Mouse (Mus musculus) natural killer cell, adult 2 months (primary cell): ENCODE data around the gene E4f1.
"Not testable (repeated sequence)": the region's sequence is repeated elsewhere in the genome, so short reads cannot be mapped to it uniquely, and the experiment has no call there.

ENCODE experiments used
- DNase-seq, 2 experiments: peaks; one replicate each; pipeline ENCODE4 v3.0.0; 2022; ENCODE audit warnings: low spot score in 2 of 2

E4f1 gene

DNA sequence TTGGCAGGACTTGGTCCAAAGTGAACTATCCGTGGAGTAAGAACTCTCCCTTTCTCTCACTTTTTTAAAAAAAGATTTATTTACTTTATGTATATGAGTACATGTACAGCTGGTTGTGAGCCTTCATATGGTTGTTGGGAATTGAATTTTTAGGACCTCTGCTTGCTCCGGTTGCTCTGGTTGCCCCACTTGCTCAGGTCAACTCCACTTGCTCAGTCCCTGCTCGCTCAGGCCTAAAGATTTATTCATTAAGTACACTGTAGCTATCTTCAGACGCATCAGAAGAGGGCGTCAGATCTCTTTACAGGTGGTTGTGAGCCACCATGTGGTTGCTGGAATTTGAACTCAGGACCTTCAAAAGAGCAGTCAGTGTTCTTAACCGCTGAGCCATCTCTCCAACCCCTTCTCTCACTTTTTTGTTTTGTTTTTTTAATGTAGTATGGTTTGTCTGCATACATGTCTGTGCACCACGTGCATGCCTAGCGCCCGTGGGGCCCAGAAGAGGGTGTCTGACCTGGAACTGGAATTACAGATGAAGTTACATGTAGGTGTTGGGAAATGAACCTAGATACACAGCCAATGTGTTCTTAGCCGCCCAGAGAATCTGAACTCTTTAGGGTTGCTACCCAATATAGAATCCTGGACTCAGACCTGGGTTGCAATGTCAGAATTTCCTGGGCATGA is 14.4 kb downstream of the E4f1 start:
- not testable (repeated sequence) for DNase-seq

DNA sequence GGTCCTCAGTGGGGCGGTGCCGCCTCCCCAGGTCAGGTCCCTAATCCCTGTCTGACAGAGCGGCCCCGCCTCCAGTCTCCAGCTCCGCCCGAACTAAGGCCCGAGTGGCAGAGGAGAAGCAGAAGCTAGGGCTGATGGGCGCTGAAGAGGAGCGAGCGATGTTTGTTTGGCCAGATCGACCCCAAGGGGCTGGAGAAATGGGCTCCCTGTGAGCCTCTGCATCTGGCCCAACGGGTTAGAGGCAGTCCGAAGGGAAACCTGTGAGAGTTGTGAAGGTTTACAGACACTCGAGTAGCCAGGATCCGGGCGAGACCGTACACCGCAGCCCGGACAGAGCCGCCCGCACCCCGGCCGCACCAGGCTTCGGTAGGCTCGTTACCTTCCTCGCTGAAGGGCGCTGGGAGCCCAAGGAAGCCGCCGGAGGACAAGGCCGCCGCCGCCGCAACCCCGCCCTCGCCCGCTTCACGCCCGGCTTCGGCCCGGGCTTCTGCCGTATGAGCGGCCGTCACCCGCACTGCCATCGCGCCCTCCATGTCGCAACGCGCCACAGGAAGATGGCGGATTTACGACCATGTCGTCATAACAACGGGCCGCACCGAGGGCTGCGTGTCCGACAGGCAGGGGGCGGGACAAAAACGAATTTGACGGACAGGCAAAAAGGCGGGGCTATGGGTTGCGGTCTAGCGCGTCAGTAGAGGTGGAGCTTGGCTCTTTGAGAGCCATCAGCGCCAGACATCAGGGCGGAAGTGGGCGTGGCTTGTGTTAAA is 15.2 kb downstream of the E4f1 start:
- DNase-seq: peak; percentile 100

- DNase-seq: peak; percentile 23 to 45
These were observed 15.8 kb downstream of the E4f1 start for GRCm38 (mm10) chr17:24454218-24454755.

GRCm38 (mm10) chr17:24453372-24453771 is 16.7 kb downstream of the E4f1 start:
- no peak for DNase-seq

DNA sequence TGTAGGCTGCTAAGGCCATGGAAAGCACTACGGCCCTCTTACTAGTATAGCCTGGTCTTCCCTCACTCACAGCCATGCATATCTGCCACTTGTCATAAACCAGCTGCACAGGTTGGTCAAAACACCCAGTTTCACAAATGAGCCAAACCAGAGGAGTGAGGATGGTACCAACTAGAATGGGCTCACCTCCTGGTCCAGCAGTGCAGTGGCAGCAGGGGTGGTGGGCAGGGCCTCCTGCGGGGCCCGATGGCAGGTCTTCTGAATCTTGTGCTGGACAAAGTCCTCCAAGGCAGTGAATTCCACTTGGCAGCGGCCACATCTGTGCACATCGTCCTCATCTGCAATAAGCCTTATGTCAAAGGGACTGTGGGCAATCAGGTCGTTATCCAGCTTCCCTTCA is 18.9 kb downstream of the E4f1 start:
- no peak for DNase-seq

GRCm38 (mm10) chr17:24449507-24449906 is 20.6 kb downstream of the E4f1 start:
- DNase-seq: no peak

GRCm38 (mm10) chr17:24446590-24446989 is 23.5 kb downstream of the E4f1 start:
- no peak for DNase-seq

DNA sequence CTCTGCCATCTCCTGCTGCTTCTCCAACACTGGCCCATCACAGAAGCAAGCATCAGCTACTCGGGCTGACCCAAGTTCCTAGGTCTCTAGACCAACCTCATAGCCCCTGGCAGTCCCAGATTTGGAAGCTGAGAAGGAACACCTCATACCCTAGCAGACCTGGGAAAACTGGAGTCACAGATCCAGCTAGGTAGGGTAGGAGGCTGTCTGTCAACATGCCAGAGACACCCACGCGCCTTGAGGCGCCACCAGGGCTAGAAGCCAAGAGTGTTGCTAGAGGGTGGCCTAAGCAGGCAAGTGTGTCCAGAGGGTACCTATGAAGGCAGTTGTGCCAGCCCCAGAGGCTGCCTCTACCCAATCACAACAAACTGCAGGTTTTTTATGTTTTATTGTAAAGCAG is 26.7 kb downstream of the E4f1 start:
- DNase-seq: no peak

- DNase-seq: no peak
These were observed 27.4 kb downstream of the E4f1 start, which contains the start of gene Dnase1l2 for GRCm38 (mm10) chr17:24442632-24443155. Gene Dnase1l2, minus strand, starts transcription at chr17:24443105.

DNA sequence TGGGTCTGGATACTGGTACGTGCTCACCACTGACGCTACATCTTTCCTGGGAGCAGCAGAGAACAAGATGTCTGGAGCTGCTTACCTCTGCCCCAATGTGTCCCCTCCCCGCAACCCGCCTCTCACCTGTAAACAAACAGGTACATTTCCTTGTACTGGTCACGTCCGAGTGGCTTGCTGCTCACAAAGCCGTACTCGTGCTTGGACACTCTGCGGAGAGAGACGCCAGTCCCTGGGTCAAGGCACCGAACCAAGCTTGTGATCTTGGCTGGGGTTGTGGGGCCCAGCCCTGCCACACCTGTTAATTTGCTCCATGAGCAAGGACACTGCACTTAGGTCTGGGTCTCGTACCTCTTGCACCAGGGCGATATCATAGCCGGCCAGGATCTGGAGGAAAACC is 28.0 kb downstream of the E4f1 start:
- DNase-seq: no peak

GRCm38 (mm10) chr17:24441148-24441547 is 29.0 kb downstream of the E4f1 start:
- DNase-seq: no peak

DNA sequence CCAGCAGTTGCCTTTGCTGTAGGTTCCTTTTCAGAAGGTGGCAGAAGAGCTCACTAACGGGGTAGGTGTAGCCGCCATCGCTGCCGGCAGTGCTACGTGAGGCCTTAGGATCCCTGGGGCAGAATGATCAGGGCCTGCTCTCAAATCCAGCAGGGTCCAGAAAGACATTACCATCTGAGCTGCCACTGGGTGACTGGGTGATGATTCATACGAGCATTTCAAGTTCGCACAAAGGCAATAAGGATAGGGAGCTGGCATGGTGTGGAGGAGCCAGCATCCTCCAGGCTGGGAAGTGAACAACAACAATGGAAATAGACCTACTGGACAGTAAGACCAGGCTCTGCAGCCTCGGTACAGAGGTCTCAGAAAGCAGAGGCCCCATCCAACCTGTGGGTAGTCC is 29.7 kb downstream of the E4f1 start:
- no peak for DNase-seq

DNA sequence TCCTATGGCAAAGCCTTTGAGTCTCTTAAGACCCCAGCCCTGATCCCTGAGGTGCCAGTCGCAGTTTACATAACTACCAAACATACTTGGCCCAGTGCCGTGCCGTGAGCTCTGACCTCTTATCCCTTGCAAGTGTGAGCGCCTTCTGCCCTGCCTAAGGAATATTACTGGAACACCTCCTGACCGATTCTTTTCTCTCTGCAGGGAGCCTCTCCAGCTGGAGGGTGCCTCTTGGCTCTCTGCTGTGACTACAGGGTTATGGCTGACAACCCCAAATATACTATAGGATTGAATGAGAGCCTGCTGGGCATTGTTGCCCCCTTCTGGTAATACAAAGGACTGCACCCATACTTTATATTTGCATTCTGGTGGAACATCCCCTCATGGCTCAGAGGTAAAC is 33.1 kb downstream of the E4f1 start:
- peak; percentile 45 to 53 for DNase-seq

GRCm38 (mm10) chr17:24429201-24429983 is 40.7 kb downstream of the E4f1 start:
- no peak for DNase-seq

DNA sequence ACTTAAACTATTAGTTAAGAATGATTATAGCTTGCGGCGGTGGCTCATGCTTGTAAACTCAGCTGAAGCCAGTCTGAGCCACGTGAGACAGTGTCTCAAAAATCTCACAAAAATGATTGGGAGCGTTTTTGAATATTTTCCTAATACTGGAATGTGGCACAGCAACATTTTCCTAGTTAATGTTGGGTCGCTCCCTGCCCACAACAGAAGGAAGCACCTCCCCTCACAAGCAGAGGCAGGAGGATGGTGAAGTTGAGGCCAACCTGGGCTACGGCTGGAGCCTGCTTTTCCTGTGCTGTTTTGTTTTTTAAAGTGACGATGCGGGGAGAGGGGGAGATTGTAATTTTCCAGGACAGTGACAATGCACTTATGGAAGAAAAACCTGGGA is 42.9 kb downstream of the E4f1 start:
- no peak for DNase-seq

DNA sequence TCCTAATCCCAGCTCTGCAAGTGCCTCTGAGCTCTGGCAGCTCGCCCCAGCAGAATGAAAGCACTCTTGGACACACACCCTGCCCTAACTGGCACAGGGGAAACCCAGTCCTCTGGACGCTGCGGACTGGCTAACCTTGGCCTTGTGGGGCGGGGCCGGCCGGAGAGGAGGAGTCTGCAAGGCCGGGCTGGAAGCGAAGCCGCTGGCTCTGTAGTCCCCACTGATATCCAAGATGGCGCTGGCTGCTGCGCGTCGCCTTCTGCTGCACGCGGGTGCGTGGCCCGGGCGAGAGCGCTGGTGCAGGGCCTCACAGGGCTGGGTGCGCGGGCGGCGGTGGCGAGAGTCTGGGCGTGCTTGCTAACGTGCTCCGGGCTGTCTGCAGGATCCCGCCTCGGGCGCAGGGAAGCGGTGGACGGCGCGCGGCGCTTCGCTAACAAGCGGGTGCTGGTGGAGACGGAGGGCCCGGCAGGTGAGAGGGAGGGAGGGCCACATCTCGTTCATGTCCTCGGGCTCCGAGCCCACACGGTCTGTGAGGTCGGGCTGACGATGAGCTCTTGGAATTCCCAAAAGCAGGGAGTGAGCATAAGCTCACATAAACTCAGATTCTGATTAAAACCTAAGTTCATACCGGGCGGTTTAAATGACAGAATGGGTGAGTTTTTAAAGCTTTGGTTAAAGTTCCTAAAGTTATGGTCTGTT is 43.5 kb downstream of the E4f1 start, which contains the start of gene Eci1:
Gene Eci1, plus strand, starts transcription at position 171 of the 699 bp plus-strand sequence.
- peak; percentile 88 to 93 for DNase-seq

- no peak for DNase-seq
These were observed 44.2 kb downstream of the E4f1 start for GRCm38 (mm10) chr17:24425905-24426304.

DNA sequence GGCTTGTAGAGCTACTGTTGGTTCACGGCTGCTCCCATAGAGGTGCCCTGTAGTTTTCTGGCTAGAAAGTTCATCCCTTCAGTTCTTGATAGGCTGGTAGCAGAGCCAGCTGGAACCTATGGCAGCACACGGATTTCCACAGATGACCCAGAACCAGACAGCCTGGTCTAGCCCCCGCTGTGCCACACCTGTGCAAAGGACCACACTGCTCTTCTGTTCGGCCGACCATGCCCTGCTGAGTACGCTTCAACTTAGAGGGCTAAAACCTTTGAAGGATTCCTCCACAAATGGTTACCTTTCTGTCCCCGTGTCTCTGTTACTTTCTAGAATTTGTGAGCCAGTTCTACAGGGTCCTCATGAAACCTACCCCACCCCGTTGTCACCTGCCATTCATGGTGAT is 44.8 kb downstream of the E4f1 start:
- DNase-seq: not testable (repeated sequence)

DNA sequence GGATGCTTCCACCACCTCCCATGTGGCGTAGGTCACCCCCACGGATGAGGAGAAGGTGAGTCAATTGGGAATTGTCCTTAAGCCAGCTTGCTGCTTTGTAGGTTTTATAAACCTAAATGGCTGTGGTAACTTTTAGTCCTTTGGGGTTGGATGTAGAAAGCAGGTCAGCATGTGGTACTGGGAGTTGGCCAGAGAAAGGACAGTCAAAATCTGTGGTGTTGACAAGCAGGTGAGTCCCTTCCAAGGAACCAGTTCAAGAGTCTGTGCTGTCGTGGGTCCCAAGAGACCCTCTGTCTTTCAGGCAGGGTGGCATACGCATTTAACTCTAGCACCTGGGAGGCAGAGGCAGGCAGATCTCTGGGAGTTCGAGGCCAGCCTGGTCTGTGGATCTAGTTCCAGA is 45.6 kb downstream of the E4f1 start:
- no peak for DNase-seq

DNA sequence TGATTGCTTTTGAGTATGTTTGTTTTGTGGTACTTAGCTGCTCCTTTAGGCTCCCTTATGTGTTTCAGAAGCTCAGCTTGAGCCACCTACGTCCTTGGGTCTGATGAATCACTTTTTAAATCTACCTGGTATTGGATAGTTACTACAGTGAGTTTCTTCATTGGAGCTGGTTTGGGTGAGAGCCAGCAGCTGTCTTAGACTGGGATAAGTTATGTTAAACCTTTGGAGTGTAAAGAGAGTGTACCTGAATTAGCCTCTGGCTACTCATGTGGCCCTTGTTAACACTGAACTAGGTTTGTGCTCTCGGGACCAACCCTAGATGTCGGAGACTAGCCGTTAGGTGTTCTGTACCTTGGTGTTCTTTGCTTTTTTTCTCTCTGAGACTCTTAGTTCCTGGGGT is 47.0 kb downstream of the E4f1 start:
- DNase-seq: no peak

- DNase-seq: no peak
These were observed 54.0 kb downstream of the E4f1 start for GRCm38 (mm10) chr17:24416051-24416652.
